Mouse (Mus musculus) MEL-GATA-1-ER (cell line): Measurements from ENCODE around the gene 1110025L11Rik.
"Not testable (repeated sequence)": the region's sequence is repeated elsewhere in the genome, so short reads cannot be mapped to it uniquely, and the experiment has no call there.

Experiments used
- DNase-seq: peaks from one replicate; pipeline ENCODE4 v3.0.0-alpha.2; 2012; ENCODE audit warnings: low read depth; ENCODE audit errors: extremely low read depth

1110025L11Rik gene

DNA sequence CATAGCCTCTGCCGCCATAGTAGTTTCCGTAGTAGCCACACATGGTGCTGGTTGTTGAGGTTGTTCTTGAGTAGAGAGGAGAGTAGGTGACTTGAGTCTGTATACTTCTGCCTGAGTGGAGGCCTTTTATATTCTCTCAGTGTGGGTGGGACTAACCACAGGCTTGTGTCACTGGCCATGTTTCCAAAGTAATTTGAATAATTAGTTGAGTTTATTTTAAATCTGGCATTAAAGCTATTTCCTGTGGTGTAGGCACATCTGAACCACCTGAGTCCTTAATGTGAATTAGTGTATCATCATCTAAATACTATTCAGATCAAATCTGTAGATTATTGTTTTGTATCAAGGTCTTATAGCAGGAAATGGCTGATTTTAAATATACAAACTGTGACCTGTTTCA lies at the start of gene 1110025L11Rik:
Gene 1110025L11Rik (minus strand): TSS at position 101 of the 400 bp plus-strand sequence.
- not testable (repeated sequence) for DNase-seq

DNA sequence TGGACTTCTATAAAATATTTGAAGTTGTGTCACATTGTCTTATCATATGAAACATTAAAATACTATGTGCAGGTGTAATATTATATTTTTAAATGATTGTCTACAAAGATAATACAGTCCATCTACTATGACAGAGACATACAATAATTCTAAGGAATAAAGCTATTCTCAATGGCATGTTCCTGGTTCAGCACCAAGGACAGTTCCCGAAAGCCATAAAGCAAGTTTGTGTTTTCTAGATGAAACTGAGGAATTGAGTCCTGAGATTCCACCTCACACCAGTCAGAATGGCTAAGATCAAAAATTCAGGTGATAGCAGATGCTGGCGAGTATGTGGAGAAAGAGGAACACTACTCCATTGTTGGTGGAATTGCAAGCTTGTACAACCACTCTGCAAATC lies 7.2 kb upstream of the 1110025L11Rik start:
- not testable (repeated sequence) for DNase-seq

DNA sequence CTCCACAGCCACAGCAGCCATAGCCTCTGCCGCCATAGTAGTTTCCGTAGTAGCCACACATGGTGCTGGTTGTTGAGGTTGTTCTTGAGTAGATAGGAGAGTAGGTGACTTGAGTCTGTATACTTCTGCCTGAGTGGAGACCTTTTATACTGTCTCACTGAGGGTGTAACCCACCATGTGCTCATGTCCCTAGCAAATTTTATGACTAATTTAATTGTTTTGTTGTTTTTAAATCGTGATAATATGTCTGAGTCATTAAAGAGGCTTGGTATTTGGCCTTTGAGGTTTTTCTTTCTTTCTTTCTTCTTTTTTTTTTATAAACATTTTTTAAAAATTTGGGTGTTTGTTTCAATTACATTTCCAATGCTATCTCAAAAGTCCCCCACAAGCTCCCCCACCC lies 16.0 kb downstream of the 1110025L11Rik start, which contains the start of gene Krtap6-5:
Gene Krtap6-5 (minus strand): TSS at position 101 of the 400 bp plus-strand sequence.
- no peak for DNase-seq

DNA sequence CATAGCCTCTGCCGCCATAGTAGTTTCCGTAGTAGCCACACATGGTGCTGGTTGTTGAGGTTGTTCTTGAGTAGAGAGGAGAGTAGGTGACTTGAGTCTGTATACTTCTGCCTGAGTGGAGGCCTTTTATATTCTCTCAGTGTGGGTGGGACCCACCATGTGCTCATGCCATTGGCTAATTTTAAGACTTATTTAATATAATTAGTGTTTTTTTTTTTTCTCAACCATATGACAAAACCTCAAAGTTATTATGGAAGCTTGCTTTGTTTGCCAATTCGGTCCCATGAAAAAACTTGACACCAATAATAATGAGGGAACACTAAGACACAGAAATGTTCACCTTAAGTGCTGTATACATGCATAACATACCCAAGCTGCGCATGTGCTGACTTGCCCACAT lies 22.4 kb downstream of the 1110025L11Rik start, which contains the start of gene Gm10228:
Gene Gm10228 (minus strand): TSS at position 101 of the 400 bp plus-strand sequence.
- not testable (repeated sequence) for DNase-seq

DNA sequence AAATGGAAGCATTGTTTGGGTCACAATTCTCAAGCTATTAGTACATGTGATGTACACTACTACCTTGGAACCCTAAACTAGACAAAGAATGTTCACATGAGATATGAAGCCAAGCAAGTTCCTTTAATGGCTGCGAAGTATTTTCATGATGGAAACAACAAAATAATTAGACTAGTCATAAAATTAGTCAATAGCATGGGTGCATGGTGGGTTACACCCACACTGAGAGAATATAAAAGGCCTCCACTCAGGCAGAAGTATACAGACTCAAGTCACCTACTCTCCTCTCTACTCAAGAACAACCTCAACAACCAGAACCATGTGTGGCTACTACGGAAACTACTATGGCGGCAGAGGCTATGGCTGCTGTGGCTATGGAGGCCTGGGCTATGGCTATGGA lies 32.4 kb downstream of the 1110025L11Rik start, which contains the start of gene Krtap6-1:
Gene Krtap6-1 (plus strand): TSS at position 301 of the 400 bp plus-strand sequence.
- DNase-seq, result not testable (repeated sequence)

DNA sequence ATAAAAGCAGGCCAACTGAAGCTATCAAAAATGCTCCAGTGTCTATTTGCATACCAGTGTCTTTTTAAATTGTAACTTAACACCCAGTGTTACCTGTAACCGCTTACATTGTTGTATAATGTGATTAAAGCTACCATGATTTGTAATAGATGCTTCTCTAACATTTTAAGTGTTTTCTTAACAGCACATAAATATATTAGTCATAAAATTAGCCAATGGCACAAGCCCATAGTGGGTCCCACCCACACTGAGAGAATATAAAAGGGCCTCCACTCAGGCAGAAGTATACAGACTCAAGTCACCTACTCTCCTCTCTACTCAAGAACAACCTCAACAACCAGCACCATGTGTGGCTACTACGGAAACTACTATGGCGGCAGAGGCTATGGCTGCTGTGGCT lies 48.8 kb downstream of the 1110025L11Rik start, which contains the start of gene Gm10229:
Gene Gm10229 (plus strand): TSS at position 301 of the 400 bp plus-strand sequence.
- not testable (repeated sequence) for DNase-seq

DNA sequence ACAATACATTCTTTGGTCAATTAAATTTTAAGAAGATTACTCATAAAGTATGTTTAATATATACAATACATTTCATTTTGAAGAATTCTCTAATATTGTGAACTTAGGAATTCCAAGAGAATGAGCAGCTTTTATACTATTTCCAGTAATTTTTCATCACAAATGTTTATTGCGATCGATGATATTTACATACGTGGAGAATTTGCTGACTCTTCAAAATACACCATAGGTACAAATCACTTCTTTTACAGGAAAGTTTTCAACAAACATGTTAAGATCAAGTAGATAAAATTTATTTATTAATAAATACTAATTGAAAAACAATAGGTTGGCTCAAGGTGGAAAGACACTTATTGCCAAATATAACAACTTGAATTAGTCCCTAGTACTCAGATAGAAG lies 49.8 kb downstream of the 1110025L11Rik start:
- DNase-seq, result no peak
